Mouse (Mus musculus): Measurements from ENCODE around the gene Sdhaf1.
A peak's percentile ranks its signal among the peaks of the same experiment; 100 is the strongest.

Sdhaf1 gene

DNA sequence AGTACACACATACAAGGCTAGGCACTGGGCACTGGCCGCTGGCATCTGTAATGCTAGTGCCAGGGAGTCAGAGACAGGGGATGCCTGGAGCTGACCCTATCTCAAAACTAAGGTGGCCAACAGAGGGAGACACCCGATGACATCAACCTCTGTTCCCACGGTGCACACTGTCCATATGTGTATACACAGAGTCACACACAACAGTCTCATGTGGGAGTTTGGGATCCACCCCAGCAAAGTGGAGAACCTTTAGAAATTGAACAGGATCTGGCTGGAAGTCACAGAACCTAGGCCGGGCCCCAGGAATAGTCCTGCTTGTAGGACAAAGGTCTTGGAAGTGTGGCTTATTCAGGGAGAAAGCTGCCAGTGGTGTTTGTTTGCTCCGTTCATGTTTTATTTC, 29.4 kb downstream of the Sdhaf1 start:
- DNase-seq (ENCODE audit: low read depth, low spot score): no peak

- no peak for DNase-seq (ENCODE audit: low read depth, low spot score)
Measured at GRCm38 (mm10) chr7:30293795-30294194, 29.9 kb downstream of the Sdhaf1 start.

GRCm38 (mm10) chr7:30291215-30292131, 32.2 kb downstream of the Sdhaf1 start, which contains the start of gene Clip3:
TSS of gene Clip3 (plus strand) at chr7:30291728.
- peak; percentile 41 for DNase-seq (ENCODE audit: low read depth, low spot score)

DNA sequence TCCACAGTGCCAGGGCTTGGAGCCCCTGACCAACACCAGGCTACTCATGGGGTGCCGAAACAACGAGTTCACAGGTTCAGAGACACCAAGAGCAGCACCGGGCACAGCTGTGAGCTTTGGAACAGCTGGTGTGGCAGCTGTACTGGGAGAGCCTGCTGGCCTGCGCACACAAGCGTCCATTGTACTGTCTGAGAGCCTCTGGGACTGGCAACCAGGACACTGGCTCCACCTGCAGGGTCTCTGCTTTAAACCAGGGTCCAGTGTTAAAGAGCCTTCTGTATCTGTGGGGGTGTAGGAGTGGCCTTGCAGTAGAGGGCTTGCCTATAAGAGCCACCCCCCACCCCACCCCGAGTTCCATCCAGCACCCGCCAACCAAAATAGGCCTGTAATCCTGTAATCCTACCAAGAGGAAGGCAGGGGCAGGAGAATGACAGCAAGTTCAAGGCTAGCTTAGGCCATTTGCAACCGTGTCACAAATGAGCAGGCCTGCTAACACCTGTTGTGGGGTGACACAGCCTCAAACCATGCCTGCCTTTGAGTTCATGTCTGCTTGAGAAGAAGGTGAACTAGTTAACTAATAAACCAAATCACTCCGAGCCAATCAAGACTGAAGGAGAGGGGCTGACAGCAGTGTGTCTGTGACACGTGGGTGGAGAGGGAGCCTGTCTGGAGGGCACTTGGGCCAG, 33.8 kb downstream of the Sdhaf1 start:
- DNase-seq (ENCODE audit: low read depth, low spot score): no peak

GRCm38 (mm10) chr7:30289071-30289713, 34.5 kb downstream of the Sdhaf1 start:
- DNase-seq (ENCODE audit: low read depth, low spot score): no peak

DNA sequence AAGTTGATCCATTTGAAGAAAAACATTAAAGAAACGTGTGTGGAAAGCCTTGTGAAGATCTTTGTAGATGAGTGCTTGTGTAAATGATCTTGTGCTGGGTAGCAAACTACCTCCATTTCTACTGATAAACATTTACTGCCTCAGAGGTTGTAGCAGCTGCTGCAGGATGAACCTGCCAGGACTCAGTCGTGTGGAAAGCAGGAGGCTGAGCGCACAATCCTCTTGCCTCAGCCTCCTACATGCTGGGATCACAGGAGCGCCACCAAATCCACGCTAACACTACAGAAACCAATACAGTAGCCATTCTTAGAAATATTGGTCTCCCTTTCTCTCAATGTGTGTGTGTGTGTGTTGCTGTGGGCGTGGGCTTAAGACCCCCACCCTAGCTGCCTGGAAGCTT, 35.6 kb downstream of the Sdhaf1 start:
- DNase-seq (ENCODE audit: low read depth, low spot score): no peak

DNA sequence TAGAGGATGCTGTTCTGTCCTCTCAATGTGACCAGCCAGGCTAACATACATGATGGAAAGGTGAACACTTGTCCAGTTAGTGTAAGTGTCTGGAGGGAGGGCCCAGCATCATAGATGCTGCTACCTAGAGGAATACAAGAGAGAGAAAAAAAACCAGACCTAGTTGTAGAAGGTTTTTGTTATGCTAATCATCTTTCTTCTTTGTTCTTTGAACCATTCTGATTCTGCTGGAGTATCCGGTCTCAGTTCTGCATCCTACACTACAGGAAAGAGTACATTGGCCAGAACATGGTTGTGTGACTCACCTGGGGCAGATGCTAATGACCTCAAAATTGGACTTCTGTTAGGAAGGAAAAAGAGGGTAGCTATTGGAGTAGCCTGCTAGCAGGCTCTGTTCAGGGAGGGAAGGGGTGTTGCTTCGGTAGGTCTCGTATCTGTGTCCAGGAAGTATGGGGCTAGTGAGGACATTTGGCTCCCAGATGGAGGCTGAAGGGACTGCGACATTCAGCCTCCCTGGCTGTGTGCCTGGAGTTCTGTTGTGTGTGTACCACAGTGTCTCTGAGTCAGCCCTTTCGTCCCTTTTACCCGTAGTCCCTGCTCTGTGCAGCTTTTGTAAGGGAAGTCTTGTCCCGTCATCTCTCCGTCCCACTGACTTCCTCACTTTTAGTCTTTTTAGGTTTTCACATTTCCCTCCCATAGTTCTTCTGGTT, 36.8 kb downstream of the Sdhaf1 start:
- no peak for DNase-seq (ENCODE audit: low read depth, low spot score)

- no peak for DNase-seq (ENCODE audit: low read depth, low spot score)
Measured at GRCm38 (mm10) chr7:30282740-30283139, 41.0 kb downstream of the Sdhaf1 start.

- DNase-seq (ENCODE audit: low read depth, low spot score): no peak
Measured at GRCm38 (mm10) chr7:30281522-30281921, 42.2 kb downstream of the Sdhaf1 start.

- DNase-seq (ENCODE audit: low read depth, low spot score): peak; percentile 91
Measured at GRCm38 (mm10) chr7:30280670-30281138, 43.0 kb downstream of the Sdhaf1 start.

DNA sequence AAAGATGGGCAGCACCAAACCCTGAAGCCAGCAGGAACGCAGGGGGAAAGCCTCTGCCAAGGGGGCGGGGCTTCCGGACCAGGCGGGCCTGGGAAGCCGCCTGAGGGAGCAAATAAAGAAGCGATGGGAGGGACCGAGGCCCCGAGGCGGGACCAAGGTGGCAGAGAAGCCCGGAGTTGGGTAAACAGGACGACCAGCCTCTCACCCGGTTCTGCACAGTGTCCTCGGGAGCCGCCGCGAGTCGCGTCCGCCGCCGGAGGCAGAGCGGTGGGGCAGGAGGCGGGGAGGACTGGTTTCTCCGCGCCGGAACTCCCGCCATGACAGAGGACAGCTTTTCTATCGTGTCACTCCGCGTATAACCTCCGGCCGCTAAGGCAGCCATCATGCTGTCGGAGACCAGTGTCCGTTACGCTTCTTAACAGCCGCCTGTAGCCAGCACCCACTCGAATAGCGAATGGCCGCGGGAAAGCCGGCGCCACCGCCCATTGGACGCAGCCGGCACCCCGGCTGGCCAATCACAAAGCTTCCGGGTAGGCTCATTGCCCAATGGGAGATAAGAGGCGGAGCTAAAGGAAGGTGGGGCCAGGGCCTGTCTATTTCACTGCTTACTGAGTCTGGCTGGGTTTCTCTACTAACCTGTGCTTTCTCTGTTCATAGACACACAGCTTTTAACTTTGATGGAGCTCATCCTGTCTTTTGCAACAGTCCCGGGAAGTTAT, 43.6 kb downstream of the Sdhaf1 start, which contains the start of the genes Thap8 and Wdr62:
TSS of gene Thap8 (plus strand) at position 144 of the 719 bp plus-strand sequence.
TSS of gene Wdr62 (minus strand) at position 469 of the 719 bp plus-strand sequence.
- DNase-seq (ENCODE audit: low read depth, low spot score): peak; percentile 95

DNA sequence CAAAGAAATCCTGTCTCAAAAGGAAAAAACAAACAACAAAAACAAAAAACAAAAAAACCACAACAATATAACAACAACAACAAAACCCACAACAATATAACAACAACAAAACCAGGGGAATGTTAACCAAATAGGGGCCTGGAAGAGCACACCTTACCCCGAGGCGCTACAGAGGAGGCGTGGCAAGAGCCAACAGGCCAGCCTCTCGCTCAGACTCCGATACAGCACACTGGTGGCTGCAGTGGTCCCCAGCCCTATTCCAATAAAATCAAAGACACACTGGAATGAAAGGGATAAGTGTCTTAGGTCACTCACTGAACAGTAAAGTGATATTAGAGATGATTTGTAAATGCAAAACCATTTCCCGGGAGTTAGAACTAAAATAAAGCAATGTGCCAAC, 44.2 kb downstream of the Sdhaf1 start:
- DNase-seq (ENCODE audit: low read depth, low spot score): no peak

DNA sequence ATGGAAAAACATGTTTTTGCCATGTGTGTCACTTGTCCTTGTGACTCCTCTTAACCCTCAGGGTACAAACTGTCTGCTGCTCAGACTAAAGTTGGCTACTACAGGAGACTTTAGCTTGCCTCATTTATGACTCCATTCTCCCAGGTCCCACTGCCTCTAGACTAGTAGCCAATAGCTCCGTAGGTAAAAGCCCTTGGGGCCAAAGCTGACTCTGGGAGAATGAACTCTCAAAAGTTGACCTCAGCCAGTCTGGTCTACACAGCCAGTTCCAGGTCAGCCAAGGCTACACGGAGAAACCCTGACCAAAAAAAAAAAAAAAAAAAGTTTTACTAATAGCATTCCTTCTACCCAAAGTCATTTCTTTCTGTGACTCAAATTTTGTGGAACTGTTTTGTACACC, 44.8 kb downstream of the Sdhaf1 start:
- DNase-seq (ENCODE audit: low read depth, low spot score): no peak

DNA sequence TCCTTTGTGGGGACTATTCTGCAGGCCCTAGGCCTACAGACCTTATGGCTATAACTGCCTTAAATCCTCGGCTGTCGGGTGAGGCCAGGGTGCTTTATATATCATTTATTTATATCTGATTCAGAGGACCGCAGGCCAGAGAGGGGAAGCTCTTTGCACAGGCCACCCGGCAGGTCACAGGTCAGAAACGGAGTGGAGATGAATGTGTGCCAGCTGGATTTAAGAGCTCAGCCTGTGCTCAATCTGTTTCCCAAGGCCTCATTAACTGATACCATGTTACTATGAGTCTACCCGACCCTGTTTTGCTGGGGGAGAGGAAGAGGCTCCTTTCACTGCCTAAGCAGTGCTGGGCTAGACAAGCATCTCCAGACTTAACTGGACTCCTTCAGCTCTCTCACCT, 49.3 kb downstream of the Sdhaf1 start:
- DNase-seq (ENCODE audit: low read depth, low spot score): no peak
